Mouse (Mus musculus) cerebellum, adult (tissue): ENCODE results near the gene 4930519G04Rik.
A peak's percentile ranks its signal among the peaks of the same experiment; 100 is the strongest.
"Not testable (repeated sequence)": the region's sequence is repeated elsewhere in the genome, so short reads cannot be mapped to it uniquely, and the experiment has no call there.

Experiments used
- ATAC-seq: cut with Nextera tagmentation; 2 replicates; pipeline ENCODE4 v1.9.2; 2017; ENCODE audit warnings: mild to moderate bottlenecking, moderate library complexity, mixed read lengths; ENCODE audit not compliant: insufficient number of reproducible peaks, low FRiP score, low TSS enrichment

4930519G04Rik gene

DNA sequence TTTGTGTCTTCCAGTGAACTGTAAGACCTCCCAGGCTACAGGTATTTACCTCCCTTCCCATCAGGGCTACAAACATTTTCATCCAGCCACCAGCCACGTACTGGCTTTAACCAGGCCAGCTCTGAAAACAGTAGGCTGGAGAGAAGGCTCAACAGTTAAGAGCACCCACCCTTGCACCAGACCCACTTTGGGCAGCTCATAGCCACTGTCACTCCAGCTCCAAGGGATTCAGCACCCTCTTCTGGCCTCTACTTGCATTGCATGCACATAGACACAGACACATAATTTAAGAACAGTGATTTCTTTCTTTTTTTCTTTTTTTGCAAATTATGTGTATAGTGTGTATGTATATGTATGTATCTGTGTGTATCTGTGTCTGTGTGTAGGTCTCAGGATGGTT lies 48.9 kb downstream of the 4930519G04Rik start:
- no peak for ATAC-seq

DNA sequence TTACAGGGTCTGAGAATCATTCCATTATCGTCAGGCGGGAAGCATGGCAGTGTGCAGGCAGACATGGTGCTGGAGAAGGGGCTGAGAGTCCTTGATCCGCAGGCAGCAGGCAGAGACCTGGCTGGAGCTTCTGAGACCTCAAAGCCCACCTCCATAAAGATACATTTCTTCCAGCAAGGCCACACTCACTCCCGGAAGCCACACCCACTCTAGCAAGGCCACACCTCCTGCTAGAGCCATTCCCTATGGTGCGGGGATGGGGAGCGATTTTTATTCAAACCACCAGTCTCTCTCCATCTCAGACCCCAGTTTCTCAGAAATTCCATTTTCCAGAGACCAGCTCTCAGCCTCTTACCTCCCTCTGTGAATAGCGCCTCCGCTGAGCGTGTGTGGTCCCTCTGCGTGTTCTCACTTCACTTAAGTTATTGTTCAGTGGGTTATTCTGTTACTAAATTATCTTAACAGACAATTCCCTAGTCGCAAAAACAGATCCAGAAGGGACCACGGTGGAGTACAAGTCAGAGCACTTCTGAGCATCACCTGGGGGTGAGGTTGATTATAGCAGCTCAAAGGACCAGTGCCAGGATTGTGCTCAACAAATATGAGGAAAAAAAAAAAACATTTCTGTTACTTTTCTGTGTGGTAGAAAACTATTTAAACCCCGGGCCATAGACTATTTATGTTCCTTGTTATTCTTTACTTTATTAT lies 55.3 kb downstream of the 4930519G04Rik start:
- no peak for ATAC-seq

DNA sequence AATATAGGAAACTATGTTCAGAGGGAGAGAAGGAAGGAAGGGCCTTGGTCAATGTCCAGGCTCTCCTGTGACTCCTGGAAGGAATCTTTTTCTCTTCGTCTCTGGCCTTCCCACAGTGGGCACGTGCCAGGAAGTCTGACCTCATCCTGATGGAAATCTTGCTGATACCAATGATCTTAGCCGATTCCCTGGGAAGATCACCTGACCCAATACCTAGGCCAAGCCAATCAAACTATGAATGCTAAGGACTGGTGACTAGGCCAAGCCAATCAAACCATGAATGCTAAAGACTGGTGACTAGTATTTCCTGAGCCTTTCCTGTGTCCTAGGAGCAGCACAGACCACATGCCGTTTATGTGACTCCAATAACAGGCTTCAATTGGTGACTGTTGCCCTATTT lies 60.2 kb downstream of the 4930519G04Rik start:
- no peak for ATAC-seq

DNA sequence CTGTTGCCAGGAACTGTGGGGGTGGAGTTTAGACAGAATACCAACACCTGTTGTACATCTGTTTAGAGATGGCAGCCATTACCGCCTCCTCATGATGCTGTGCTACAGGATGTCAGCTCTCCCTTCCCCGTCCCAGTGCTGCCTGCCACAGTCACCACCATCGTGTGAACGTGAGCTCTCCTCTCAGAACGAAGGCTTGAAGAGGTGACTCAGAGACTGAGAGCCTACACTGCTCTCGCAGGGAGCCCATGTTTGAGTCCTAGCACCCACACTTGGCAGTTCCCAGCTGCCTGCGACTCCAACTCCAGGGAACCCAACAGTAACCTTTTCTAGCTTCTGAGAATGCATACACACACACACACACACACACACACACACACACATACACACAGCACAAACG lies 61.4 kb downstream of the 4930519G04Rik start:
- no peak for ATAC-seq

DNA sequence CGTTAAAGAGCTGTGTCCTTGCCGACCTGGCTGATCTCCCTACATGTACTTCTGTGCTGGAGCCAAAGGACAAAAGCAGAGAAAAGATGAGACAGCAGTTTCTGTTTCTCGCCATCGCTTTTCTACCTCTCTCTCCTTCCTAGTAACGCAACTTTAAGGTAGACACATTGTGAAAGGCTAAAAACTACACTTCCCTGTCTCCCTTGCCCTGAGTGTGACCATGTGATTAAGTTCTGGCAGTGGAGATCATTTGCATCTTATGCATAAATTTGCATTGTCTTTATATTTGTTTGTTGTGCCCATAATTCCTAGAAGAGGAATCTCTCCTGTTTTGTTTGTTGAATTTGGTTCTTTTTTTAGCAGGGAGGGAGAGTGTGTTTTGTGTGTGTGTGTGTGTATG lies 62.4 kb downstream of the 4930519G04Rik start:
- no peak for ATAC-seq

DNA sequence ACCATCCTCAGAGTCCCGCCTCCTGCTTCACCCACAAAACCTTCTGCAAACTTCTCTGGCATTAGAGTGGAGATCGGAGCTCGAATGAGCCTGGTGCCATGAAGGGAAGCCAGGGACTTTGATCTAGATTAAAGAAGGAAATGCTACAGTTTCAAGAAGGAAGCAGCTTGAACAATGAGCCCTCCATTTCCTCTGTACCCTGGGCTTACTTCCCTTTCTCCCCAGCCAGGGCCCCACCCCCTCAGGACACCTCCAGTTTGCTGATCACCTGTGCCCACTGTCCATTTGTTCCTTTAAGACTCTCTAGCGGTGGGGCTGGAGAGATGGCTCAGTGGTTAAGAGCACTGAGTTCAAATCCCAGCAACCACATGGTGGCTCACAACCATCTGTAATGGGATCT lies 63.3 kb downstream of the 4930519G04Rik start:
- no peak for ATAC-seq

DNA sequence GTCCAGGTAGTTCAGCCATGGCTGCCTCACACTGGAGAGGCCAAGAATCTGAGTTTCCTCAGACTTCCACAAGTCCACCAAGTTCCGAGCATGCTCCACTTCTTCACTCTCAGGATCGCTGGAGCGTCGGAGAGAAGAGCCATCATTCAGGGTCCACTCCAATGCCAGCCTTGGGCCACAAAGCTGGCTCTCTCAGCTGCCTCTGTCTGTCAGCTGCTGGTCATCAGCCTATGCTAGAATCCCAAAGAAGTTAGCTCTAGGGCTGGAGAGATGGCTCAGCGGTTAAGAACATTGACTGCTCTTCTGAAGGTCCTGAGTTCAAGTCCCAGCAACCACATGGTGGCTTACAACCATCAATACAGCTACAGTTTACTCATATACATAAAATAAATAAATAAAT lies 63.9 kb downstream of the 4930519G04Rik start:
- not testable (repeated sequence) for ATAC-seq

DNA sequence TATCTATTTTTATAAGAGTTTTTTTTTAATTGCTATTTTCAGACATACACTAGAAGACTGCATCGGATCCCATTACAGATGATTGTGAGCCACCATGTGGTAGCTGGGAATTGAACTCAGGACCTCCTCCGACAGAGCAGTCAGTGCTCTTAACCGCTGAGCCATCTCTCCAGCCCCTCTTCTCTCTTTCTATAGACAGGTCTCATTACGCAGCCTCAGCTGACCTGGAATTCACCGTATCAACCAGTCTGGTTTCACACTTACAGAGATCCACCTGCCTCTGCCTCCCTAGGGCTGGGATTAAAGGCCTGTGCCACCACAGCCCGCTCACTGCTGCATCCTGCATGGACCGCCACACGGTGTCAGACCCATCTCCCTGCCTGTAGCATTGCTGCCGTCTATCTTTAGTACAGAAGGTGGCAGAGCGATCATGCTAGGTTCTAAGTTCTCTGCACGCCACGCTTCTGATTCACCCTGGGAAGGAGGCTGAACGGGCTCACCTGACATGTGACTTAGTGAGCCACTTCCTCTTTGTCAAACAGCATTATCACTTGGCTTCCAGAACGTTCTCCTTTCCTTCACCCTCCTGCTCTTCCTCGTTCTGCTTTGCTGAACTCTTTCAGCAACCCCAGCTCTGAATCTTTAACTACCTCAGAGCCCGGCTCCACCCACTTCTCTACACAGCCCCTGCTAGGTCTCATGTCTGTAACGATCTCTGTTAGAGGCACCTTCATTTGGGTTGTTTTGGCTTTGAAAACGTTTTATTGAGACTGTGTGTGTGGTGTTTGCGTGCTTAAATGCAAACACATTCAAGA lies 68.3 kb downstream of the 4930519G04Rik start:
- no peak for ATAC-seq

DNA sequence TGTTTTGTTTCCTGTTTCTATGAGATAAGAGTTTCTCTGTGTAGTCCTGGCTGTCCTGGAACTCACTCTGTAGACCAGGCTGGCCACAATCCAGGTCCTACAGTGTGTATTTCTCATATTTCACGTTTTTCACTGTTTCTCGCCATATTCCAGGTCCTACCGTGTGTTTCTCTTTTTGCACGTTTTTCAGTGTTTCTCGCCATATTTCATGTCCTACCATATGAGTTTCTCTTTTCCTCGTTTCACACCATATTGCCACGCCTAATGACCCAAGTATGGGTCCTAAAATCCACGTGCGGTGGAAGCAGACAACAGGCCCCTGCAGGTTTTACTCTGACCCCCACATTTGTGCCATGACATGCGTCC lies 68.9 kb downstream of the 4930519G04Rik start:
- peak; percentile 74; the same call in 1 of the 2 replicates for ATAC-seq

DNA sequence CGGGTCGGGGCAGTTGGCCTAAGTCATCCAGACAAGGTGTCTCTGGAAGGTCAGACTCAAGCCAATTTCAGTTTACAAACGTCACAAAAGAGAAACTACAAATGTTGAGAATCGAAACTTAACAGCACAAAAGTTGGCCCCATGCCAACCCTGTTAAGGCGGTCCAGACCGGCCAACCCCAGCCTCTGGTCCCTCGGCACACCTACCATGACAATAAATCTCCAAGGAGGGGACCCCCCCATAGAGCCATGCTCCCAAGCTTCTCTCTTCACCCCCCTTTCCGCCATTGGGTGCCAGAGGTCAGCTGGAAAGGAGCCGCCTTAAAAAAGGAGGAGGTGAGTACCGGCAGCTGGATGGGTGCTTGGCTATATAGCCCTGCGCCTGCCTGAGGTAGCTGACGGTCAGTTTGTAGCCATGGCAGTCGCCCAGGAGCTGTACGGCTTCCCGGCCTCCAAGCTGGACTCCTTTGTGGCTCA lies 69.6 kb downstream of the 4930519G04Rik start, which contains the start of gene Oasl1:
Oasl1 (plus strand) TSS at position 243 of the 476 bp plus-strand sequence.
- ATAC-seq: no peak

DNA sequence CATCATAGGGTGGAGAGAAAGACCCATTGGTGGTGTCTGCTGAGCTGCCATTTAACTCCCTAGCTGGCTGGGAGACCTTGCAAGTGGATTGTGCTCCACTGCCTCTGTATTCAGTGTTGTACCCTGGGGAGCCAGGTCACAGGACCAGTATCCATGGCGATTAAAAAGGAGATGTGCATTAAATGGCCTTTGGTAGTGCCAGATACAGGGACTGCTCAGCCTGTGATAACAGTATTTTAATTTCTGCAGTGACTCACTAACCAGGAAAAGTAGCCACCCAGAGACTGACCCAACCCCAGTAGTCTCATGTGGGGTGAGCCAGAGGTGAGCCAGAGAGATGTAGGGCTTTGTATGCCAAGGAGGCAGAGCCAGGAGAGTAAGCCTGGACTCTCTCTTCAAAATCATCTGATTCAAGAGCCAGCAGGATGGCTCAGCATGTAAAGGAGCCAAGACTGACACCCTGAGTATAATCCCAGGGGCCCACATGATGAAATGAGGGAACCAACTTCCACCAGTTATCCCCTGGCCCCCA lies 72.8 kb downstream of the 4930519G04Rik start:
- no peak for ATAC-seq

DNA sequence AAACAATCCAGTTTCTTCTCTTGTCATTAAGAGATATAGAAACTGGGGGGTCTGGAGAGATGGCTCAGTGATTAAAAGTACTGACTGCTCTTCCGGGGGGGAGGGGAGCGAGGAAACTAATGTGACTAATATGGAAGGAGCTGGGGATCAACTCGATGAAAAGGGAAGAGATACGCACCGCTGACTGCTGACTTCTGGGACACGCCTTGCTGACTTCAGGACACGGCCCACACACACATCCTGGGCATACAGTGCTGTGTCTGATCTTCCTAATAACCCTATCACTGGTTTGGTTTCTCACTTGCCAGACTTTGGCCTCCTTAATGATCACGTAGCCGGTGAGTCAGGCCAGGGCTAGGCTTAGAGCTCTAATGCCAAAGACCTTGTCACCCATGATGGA lies 73.3 kb downstream of the 4930519G04Rik start:
- ATAC-seq: no peak

DNA sequence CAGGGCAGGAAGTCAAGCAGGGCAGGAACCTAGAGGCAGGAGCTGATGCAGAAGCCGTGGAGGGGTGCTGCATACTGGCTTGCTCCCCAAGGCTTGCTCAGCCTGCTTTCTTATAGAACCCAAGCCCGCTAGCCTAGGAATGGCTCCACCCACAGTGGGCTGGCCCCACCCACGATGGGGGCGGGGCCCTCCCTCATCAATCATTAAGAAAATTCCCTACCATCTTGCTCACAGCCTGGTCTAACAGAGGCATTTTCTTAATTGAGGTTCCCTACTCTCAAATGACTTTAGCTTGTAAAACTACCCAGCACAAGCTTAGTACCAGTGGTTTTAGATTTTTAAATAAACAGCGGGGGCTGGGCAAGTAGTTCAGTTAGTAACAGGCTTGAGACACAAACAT lies 78.2 kb downstream of the 4930519G04Rik start:
- ATAC-seq: no peak

DNA sequence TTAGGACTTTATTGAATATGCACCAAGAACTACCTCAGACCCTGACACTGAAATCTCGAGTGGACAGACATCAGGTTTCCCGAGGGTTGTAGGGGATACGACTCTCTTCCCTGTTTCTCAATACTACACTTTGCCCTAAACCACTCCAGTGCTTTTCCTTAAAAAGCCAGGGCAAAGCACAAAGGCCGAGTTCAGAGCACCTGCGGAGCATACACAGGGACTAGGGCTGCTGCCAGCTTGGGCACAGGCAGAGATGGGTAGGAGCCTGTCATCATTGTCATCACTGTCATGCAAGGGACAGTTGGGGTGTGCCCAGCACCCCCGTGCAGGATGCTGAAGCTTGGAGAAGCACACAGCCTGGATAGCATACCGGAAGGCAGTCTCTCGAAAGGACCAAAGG lies 79.7 kb downstream of the 4930519G04Rik start:
- ATAC-seq: no peak
